Mouse (Mus musculus): ENCODE data around the gene Ly86.

GRCm38 (mm10) chr13:37432653-37433052 lies 87.6 kb downstream of the Ly86 start:
- TF ChIP-seq GATA1 (IDR thresholded peaks at IDR 0.05; ENCODE audit: borderline replicate concordance, low read length) (no peak; the same call in 2 of the 3 replicates), FLI1 (IDR thresholded peaks at IDR 0.05; ENCODE audit: low read length) (no peak)

All from megakaryocyte, embryonic 14.5 days (primary cell).